Mouse (Mus musculus) heart, embryonic 14.5 days (tissue): Measurements from ENCODE around the gene Gnat2. TPM values are rescaled to one million over a fixed set of nuclear protein-coding genes. Genes with fewer than 3 reads are reported as not detected.
A peak's percentile ranks its signal among the peaks of the same experiment; 100 is the strongest.

Experiments
- ATAC-seq: fragments of 200-750 bp; cut with Nextera tagmentation; 2 replicates; pipeline ENCODE4 v1.8.0; 2017; ENCODE audit warnings: low read depth, moderate TSS enrichment; ENCODE audit not compliant: insufficient number of reproducible peaks, insufficient read depth, low FRiP score
- H3K27ac ChIP-seq, 2 experiments: fragments of 200-500 bp in 1 of 2; fragments of 300-500 bp in 1 of 2; sonication (generic) in 1 of 2; replicated peaks in 1 of 2; 2 replicates each; pipeline ENCODE4 v1.5.1; 2012 to 2014; ENCODE audit warnings: low read depth in 2 of 2, low read length in 2 of 2, control low read depth in 1 of 2, mild to moderate bottlenecking in 1 of 2, mixed read lengths in 1 of 2; ENCODE audit not compliant: control insufficient read depth in 1 of 2, insufficient read depth in 1 of 2
- H3K27me3 ChIP-seq: fragments of 300-500 bp; sonication (generic); 2 replicates; pipeline ENCODE4 v1.6.1; 2014; ENCODE audit warnings: mild to moderate bottlenecking, low read length, control low read depth; ENCODE audit not compliant: control insufficient read depth, insufficient read depth
- H3K36me3 ChIP-seq: fragments of 300-500 bp; sonication (generic); 2 replicates; pipeline ENCODE4 v1.6.1; 2014; ENCODE audit warnings: mild to moderate bottlenecking, control low read depth, low read length, mixed read lengths; ENCODE audit not compliant: control insufficient read depth, insufficient read depth
- H3K4me1 ChIP-seq, 2 experiments: fragments of 200-500 bp in 1 of 2; fragments of 300-500 bp in 1 of 2; sonication (generic) in 1 of 2; 2 replicates each; pipeline ENCODE4 v1.6.1; 2012 to 2014; ENCODE audit warnings: low read length in 2 of 2, control low read depth in 1 of 2, mixed read lengths in 1 of 2; ENCODE audit not compliant: control insufficient read depth in 2 of 2, insufficient read depth in 2 of 2
- H3K4me2 ChIP-seq: fragments of 300-500 bp; sonication (generic); 2 replicates; pipeline ENCODE4 v1.6.1; 2014; ENCODE audit warnings: mild to moderate bottlenecking, low read length
- H3K4me3 ChIP-seq, 2 experiments: fragments of 200-500 bp in 1 of 2; fragments of 300-500 bp in 1 of 2; sonication (generic) in 1 of 2; 2 replicates each; pipeline ENCODE4 v1.5.1; 2012 to 2014; ENCODE audit warnings: low read length in 2 of 2, mild to moderate bottlenecking in 2 of 2, control low read depth in 1 of 2, low read depth in 1 of 2, moderate library complexity in 1 of 2; ENCODE audit not compliant: control insufficient read depth in 1 of 2, insufficient read depth in 1 of 2
- H3K9ac ChIP-seq: fragments of 300-500 bp; sonication (generic); 2 replicates; pipeline ENCODE4 v1.6.1; 2014; ENCODE audit warnings: mild to moderate bottlenecking, low read length
- H3K9me3 ChIP-seq: fragments of 300-500 bp; sonication (generic); 2 replicates; pipeline ENCODE4 v1.6.1; 2016; ENCODE audit warnings: low read length, control low read depth; ENCODE audit not compliant: control insufficient read depth
- whole genome bisulfite sequencing: fragments of 180-500 bp; shearing (Covaris S2); extraction: QIAGEN DNeasy Blood & Tissue Kit; methylation state at CpG from one replicate; pipeline ENCODE4 v1.1.7; 2014; 5-methylcytosine and 5-hydroxymethylcytosine counted together
- polyA plus RNA-seq: library from polyadenylated mRNA; unstranded; fragments of >200 nt; fragmentation: Nextera tagmentation; extraction: Ambion mirVana; gene quantifications from 2 replicates; pipeline ENCODE4 v1.2.1, GENCODE M21; 2014

Gene Gnat2
- polyA plus RNA-seq, 1 experiment from 2014 or later = 0.59 TPM

GRCm38 (mm10) chr3:108101594-108101993 is 9.0 kb downstream of the Gnat2 start:
- H3K9me3 ChIP-seq = no peaks in the 10 kb centered on the region
- H3K4me1 ChIP-seq = peaks cover 3 to 18% of the 10 kb centered on the region in 2 experiments
- no peak overlapping the region for H3K4me3 ChIP-seq
- 35% methylated on average over 3 of the region's 3 CpGs for WGBS
- H3K9ac ChIP-seq = no peak overlapping the region
- H3K27me3 ChIP-seq = no peaks in the 10 kb centered on the region
- H3K4me2 ChIP-seq = no peak overlapping the region
- no peak overlapping the region for H3K27ac ChIP-seq
- 0 out of 2 replicates have a peak, but pooled peaks cover 13% of the 10 kb centered on the region for H3K36me3 ChIP-seq
- no peak for ATAC-seq

- no peak overlapping the region for H3K4me3 ChIP-seq
- no peaks in the 10 kb centered on the region for H3K27me3 ChIP-seq
- no peak for ATAC-seq
- no peak overlapping the region for H3K27ac ChIP-seq
- no peak overlapping the region for H3K9ac ChIP-seq
- WGBS = 91% methylated on average over 6 of the region's 6 CpGs
- H3K9me3 ChIP-seq = no peaks in the 10 kb centered on the region
- H3K4me2 ChIP-seq = no peak overlapping the region
- peaks cover 3 to 18% of the 10 kb centered on the region in 2 experiments for H3K4me1 ChIP-seq
- H3K36me3 ChIP-seq = 0 out of 2 replicates have a peak, but pooled peaks cover 16% of the 10 kb centered on the region
These were observed 9.5 kb downstream of the Gnat2 start for GRCm38 (mm10) chr3:108102075-108102474.

GRCm38 (mm10) chr3:108105281-108105680 is 12.7 kb downstream of the Gnat2 start:
- no peak overlapping the region for H3K4me3 ChIP-seq
- H3K27ac ChIP-seq = peak overlapping the region; percentile 40 to 42; a peak in 3 of 4 replicates
- no peak overlapping the region for H3K4me2 ChIP-seq
- peaks cover 45% of the 10 kb centered on the region for H3K36me3 ChIP-seq
- H3K9me3 ChIP-seq = no peaks in the 10 kb centered on the region
- 7% methylated on average over 3 of the region's 3 CpGs for WGBS
- no peaks in the 10 kb centered on the region for H3K27me3 ChIP-seq
- H3K4me1 ChIP-seq = peaks cover 3 to 18% of the 10 kb centered on the region in 2 experiments
- no peak overlapping the region for H3K9ac ChIP-seq
- ATAC-seq = peak; percentile 82

GRCm38 (mm10) chr3:108111320-108111719 is 18.7 kb downstream of the Gnat2 start:
- Histone ChIP-seq H3K9me3 (no peaks in the 10 kb centered on the region), H3K4me3 (no peak overlapping the region), H3K9ac (no peak overlapping the region), H3K27me3 (no peaks in the 10 kb centered on the region), H3K27ac (no peak overlapping the region), H3K4me2 (no peak overlapping the region), H3K4me1 (peaks cover under 1 to 3% of the 10 kb centered on the region in 2 experiments; a peak in 3 of 4 replicates), H3K36me3 (peaks cover 85% of the 10 kb centered on the region)
- WGBS = 75% methylated on average over 5 of the region's 5 CpGs
- no peak for ATAC-seq

- H3K36me3 ChIP-seq = peaks cover 87% of the 10 kb centered on the region
These were observed 19.7 kb downstream of the Gnat2 start for GRCm38 (mm10) chr3:108112246-108112645.

GRCm38 (mm10) chr3:108112666-108113065 is 20.1 kb downstream of the Gnat2 start:
- no peak overlapping the region for H3K4me3 ChIP-seq
- no peaks in the 10 kb centered on the region for H3K27me3 ChIP-seq
- H3K36me3 ChIP-seq = peaks cover 89% of the 10 kb centered on the region
- H3K27ac ChIP-seq = no peak overlapping the region
- no peak overlapping the region for H3K9ac ChIP-seq
- WGBS = 66% methylated on average over 4 of the region's 4 CpGs
- no peaks in the 10 kb centered on the region for H3K4me1 ChIP-seq
- no peaks in the 10 kb centered on the region for H3K9me3 ChIP-seq
- no peak overlapping the region for H3K4me2 ChIP-seq
- no peak for ATAC-seq

More at GRCm38 (mm10) chr3:108112246-108112645, 19.7 kb downstream of the Gnat2 start:
- Histone ChIP-seq H3K27ac (no peak overlapping the region), H3K4me2 (no peak overlapping the region), H3K9ac (no peak overlapping the region), H3K27me3 (no peaks in the 10 kb centered on the region), H3K4me1 (no peaks in the 10 kb centered on the region), H3K4me3 (no peak overlapping the region), H3K9me3 (no peaks in the 10 kb centered on the region)
- WGBS = 63% methylated on average over 7 of the region's 7 CpGs
- no peak for ATAC-seq

- H3K4me2 ChIP-seq = no peak overlapping the region
- ATAC-seq = no peak
- WGBS = 87% methylated on average over 7 of the region's 7 CpGs
- H3K9me3 ChIP-seq = no peaks in the 10 kb centered on the region
- H3K9ac ChIP-seq = no peak overlapping the region
- H3K27me3 ChIP-seq = no peaks in the 10 kb centered on the region
- H3K4me1 ChIP-seq = no peaks in the 10 kb centered on the region
- H3K36me3 ChIP-seq = peaks cover 87% of the 10 kb centered on the region
- no peak overlapping the region for H3K27ac ChIP-seq
- no peak overlapping the region for H3K4me3 ChIP-seq
These were observed 21.2 kb downstream of the Gnat2 start for GRCm38 (mm10) chr3:108113591-108114289.

GRCm38 (mm10) chr3:108117465-108117864 is 24.9 kb downstream of the Gnat2 start:
- H3K27me3 ChIP-seq = no peaks in the 10 kb centered on the region
- WGBS = 90% methylated on average over 6 of the region's 6 CpGs
- H3K4me2 ChIP-seq = no peak overlapping the region
- ATAC-seq = no peak
- H3K9ac ChIP-seq = no peak overlapping the region
- no peaks in the 10 kb centered on the region for H3K9me3 ChIP-seq
- H3K36me3 ChIP-seq = peaks cover 75% of the 10 kb centered on the region
- no peaks in the 10 kb centered on the region for H3K4me1 ChIP-seq
- H3K27ac ChIP-seq = no peak overlapping the region
- no peak overlapping the region for H3K4me3 ChIP-seq
